Comparison of ENCODE assay signal across 8 mouse cellular contexts in the genomic region with DNA sequence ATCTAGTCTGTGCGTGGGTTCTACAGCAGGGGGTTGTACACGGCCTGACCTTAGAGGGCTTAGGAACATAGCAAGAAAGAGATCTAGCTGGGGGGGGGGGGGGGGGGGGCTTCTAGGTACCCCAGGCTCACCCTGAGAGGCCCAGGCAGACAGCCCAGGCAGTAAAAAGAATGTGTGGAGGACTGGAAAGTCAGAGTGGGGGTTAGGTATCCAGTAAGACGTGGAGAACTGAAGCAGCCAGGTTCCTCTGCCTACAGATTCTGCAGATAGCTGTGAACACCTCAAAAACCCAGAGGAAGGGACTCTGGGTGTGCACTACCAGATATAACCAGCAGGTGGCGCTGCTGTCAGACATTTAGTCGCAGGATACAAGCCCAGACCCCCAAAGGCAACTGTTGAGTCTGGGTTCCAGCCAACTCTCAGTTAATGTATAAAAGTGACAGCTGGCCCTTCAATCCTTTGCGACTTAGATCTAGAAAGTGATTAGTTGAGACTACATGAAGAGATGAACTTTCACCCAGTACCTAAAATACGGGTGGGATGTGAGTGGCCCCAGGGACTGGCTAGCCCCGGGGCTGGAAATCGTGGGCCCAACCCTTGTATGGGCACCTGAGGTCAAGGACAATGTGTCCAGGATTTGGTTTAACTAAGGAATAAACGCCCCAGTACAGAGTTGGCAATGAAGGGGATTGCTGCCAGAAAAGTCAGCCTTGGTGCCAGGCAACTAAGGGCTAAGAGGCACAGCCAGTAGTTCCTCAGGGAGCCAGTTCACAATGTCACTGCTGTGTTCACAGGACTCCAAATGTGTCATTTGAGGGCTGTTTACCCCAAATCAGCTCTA.
DNase-seq lines count a peak whose midpoint lies in the region; ATAC-seq and TF ChIP-seq lines count a peak whose summit lies in the region.

No protein-coding gene starts in this region.

- peaks cover 25% of the 10 kb centered on the region for H3K4me1 ChIP-seq in forebrain, embryonic 13.5 days
- peaks cover 2% of the 10 kb centered on the region; the same call in 1 of the 2 replicates for H3K4me1 ChIP-seq in hindbrain, embryonic 11.5 days (replicated peaks; ENCODE audit: control insufficient read depth, insufficient read depth, low read length)

- peak; percentile 95 for TF ChIP-seq CTCF in brain, embryonic 14.5 days (IDR thresholded peaks at IDR 0.05; ENCODE audit: borderline replicate concordance, extremely low read depth, insufficient read depth, insufficient read length)

- no peak for TF ChIP-seq POLR2A in brain, embryonic 14.5 days (IDR thresholded peaks at IDR 0.05; ENCODE audit: borderline replicate concordance, extremely low read depth, insufficient read depth, insufficient read length, poor library complexity, severe bottlenecking)

- no peaks in the 10 kb centered on the region for H3K36me3 ChIP-seq in forebrain, embryonic 13.5 days (ENCODE audit: poor library complexity, severe bottlenecking)
- H3K36me3 ChIP-seq in hindbrain, embryonic 11.5 days (ENCODE audit: control insufficient read depth, insufficient read depth, low read length): no peaks in the 10 kb centered on the region

- H3K27ac ChIP-seq in forebrain, embryonic 13.5 days: 0 out of 2 replicates have a peak overlapping the region, but pooled peaks have one; percentile 2
- H3K27ac ChIP-seq in hindbrain, embryonic 11.5 days (ENCODE audit: low read depth, low read length): no peak overlapping the region

- no peak overlapping the region for H3K4me3 ChIP-seq in forebrain, embryonic 13.5 days
- no peak overlapping the region for H3K4me3 ChIP-seq in hindbrain, embryonic 11.5 days (ENCODE audit: low read depth, low read length)

- H3K27me3 ChIP-seq in forebrain, embryonic 13.5 days: no peaks in the 10 kb centered on the region
- no peaks in the 10 kb centered on the region for H3K27me3 ChIP-seq in hindbrain, embryonic 11.5 days (ENCODE audit: control insufficient read depth, insufficient read depth, low read length)

- peak; percentile 65 for ATAC-seq in forebrain, embryonic 13.5 days
- ATAC-seq in hindbrain, embryonic 11.5 days (ENCODE audit: low FRiP score): peak; percentile 40; the same call in 1 of the 2 replicates

- WGBS in forebrain, embryonic 13.5 days: 26% methylated on average over 10 of the region's 10 CpGs
- 34% methylated on average over 9 of the region's 10 CpGs for WGBS in hindbrain, embryonic 11.5 days

- peak; percentile 89 for DNase-seq in ES-CJ7 (ENCODE audit: low read depth, low spot score)
- DNase-seq in brain, embryonic 14.5 days (ENCODE audit: low read depth): peak; percentile 94
- peak; percentile 97 for DNase-seq in hindbrain, embryonic 11.5 days (ENCODE audit: low spot score)
- peak; percentile 57 for DNase-seq in layer of hippocampus, adult 9-11 months
- DNase-seq in lung, postnatal 36 days: peak; percentile 82
- peak; percentile 92 to 94 for DNase-seq in right cerebral cortex, postnatal 10 days (ENCODE audit: low spot score in 2 of 2)
- DNase-seq in urinary bladder, postnatal 36 days (ENCODE audit: low spot score in 2 of 2): peak; percentile 66 to 73

- H3K9me3 ChIP-seq in forebrain, embryonic 13.5 days (replicated peaks): no peaks in the 10 kb centered on the region
- no peaks in the 10 kb centered on the region for H3K9me3 ChIP-seq in hindbrain, embryonic 11.5 days (ENCODE audit: control insufficient read depth, low read length)

- no peak overlapping the region for H3K4me2 ChIP-seq in forebrain, embryonic 13.5 days
- H3K4me2 ChIP-seq in hindbrain, embryonic 11.5 days (replicated peaks; ENCODE audit: low read depth, low read length): no peak overlapping the region

- H3K9ac ChIP-seq in forebrain, embryonic 13.5 days: no peak overlapping the region
- H3K9ac ChIP-seq in hindbrain, embryonic 11.5 days (ENCODE audit: low read depth, low read length): no peak overlapping the region
